Mouse (Mus musculus) ES-E14 (cell line): ENCODE data around the gene Racgap1. TPM values are rescaled to one million over a fixed set of nuclear protein-coding genes. Genes with fewer than 3 reads are reported as not detected.

Experiments used
- DNase-seq: peaks from one replicate; pipeline ENCODE4 v3.0.0-alpha.2; 2013; ENCODE audit warnings: low read depth, low spot score
- H3K27ac ChIP-seq: 2 replicates; pipeline ENCODE4 v1.5.1; 2012; ENCODE audit warnings: low read depth, mild to moderate bottlenecking, low read length, moderate library complexity, mixed read lengths; ENCODE audit not compliant: poor library complexity, insufficient read depth, severe bottlenecking
- H3K36me3 ChIP-seq: 2 replicates; pipeline ENCODE4 v1.6.1; 2012; ENCODE audit warnings: mild to moderate bottlenecking, low read length, moderate library complexity, mixed read lengths; ENCODE audit not compliant: control insufficient read depth, poor library complexity, insufficient read depth, severe bottlenecking
- H3K4me1 ChIP-seq, 2 experiments: fragments of 150-350 bp in 1 of 2; sonication (generic) in 1 of 2; 2 replicates each; pipeline ENCODE4 v1.6.1; 2012; ENCODE audit warnings: low read length in 2 of 2, mild to moderate bottlenecking in 1 of 2, mixed read lengths in 1 of 2; ENCODE audit not compliant: control insufficient read depth in 2 of 2, insufficient read depth in 2 of 2, poor library complexity in 1 of 2
- H3K4me3 ChIP-seq, 2 experiments: fragments of 150-350 bp in 1 of 2; sonication (generic) in 1 of 2; 2 replicates each; pipeline ENCODE4 v1.5.1; 2012; ENCODE audit warnings: low read length in 2 of 2, low read depth in 1 of 2, mild to moderate bottlenecking in 1 of 2, mixed read lengths in 1 of 2; ENCODE audit not compliant: insufficient read depth in 1 of 2, poor library complexity in 1 of 2, severe bottlenecking in 1 of 2
- H3K9ac ChIP-seq: 2 replicates; pipeline ENCODE4 v1.6.1; 2012; ENCODE audit warnings: low read depth, mild to moderate bottlenecking, low read length, mixed read lengths; ENCODE audit not compliant: poor library complexity, insufficient read depth, severe bottlenecking
- H3K9me3 ChIP-seq: fragments of 150-350 bp; sonication (generic); 2 replicates; pipeline ENCODE4 v1.6.1; 2012; ENCODE audit warnings: low read depth, mild to moderate bottlenecking, low read length; ENCODE audit not compliant: control insufficient read depth, insufficient read depth
- CHD2 ChIP-seq: IDR thresholded peaks from 2 replicates; pipeline ENCODE4 v1.6.1; 2014; ENCODE audit warnings: mild to moderate bottlenecking, low read depth, low read length, inconsistent platforms
- HCFC1 ChIP-seq: IDR thresholded peaks from 2 replicates; pipeline ENCODE4 v1.6.1; 2012; ENCODE audit warnings: low read length, inconsistent platforms, borderline replicate concordance; ENCODE audit not compliant: insufficient read depth
- MAFK ChIP-seq: IDR thresholded peaks from 2 replicates; pipeline ENCODE4 v1.6.1; 2014; ENCODE audit warnings: mild to moderate bottlenecking, low read depth, low read length, inconsistent platforms; ENCODE audit not compliant: insufficient read depth
- ZC3H11A ChIP-seq: IDR thresholded peaks from 2 replicates; pipeline ENCODE4 v1.6.1; 2012; ENCODE audit warnings: low read depth, mild to moderate bottlenecking, inconsistent platforms, low read length, borderline replicate concordance
- ZNF384 ChIP-seq: IDR thresholded peaks from 2 replicates; pipeline ENCODE4 v1.6.1; 2012; ENCODE audit warnings: low read depth, low read length, inconsistent platforms
- in situ Hi-C, 2 experiments: fragments of 600-800 bp; cut with MboI; formaldehyde crosslinking; loops; one replicate each; pipeline ENCODE4 v1.15.1; 2025; ENCODE audit warnings: low sequenced_read_pairs in 2 of 2, inconsistent platforms in 1 of 2; ENCODE audit not compliant: unreplicated experiment in 2 of 2
- total RNA-seq: library from RNA; depleted of rRNA; stranded (reverse); fragments of 300-350 nt; gene quantifications from 2 replicates; pipeline ENCODE4 v1.2.3, GENCODE M21; 2012

The Racgap1 gene
- total RNA-seq, 1 experiment, result 127 TPM

GRCm38 (mm10) chr15:99606515-99606914 is 44.9 kb downstream of the Racgap1 start:
- Histone ChIP-seq H3K4me3 (no peak overlapping the region), H3K27ac (peak overlapping the region; percentile 25; the same call in 1 of the 2 replicates)
- in situ Hi-C loops, result no loop called here

DNA sequence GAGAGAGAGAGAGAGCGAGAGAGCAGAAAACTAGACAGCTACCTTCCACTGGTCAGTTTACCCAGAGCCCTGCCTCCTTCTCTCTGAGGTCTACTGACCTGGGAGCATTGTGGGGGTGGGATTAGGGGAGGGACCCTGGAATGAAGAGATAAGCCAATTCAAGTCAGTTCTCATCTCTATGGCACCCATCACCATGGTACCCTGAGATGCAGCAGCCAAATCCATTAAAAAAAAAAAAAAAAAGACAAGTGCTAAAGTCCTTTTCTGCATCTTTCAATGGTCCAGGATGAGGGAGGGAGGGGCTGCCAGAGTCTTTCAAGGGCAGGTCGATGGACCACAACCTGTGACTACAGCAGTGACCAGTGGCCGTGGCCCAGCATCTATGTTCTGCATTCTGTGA is 45.9 kb downstream of the Racgap1 start:
- Histone ChIP-seq H3K4me3 (no peak overlapping the region), H3K27ac (no peak overlapping the region), H3K9me3 (no peaks in the 10 kb centered on the region), H3K9ac (no peak overlapping the region), H3K4me1 (peaks cover 1 to 22% of the 10 kb centered on the region in 2 experiments; a peak in 2 of 4 replicates), H3K36me3 (no peaks in the 10 kb centered on the region)
- in situ Hi-C loops, result no loop called here
- no peak for DNase-seq
- TF ChIP-seq ZNF384 (no peak), HCFC1 (no peak), CHD2 (no peak), ZC3H11A (no peak), MAFK (no peak)

More at GRCm38 (mm10) chr15:99606515-99606914, 44.9 kb downstream of the Racgap1 start:
- no peaks in the 10 kb centered on the region for H3K36me3 ChIP-seq
- H3K9me3 ChIP-seq, result no peaks in the 10 kb centered on the region
- no peak for DNase-seq
- H3K4me1 ChIP-seq, result peaks cover 1 to 18% of the 10 kb centered on the region in 2 experiments; a peak in 2 of 4 replicates
- TF ChIP-seq ZNF384 (no peak), ZC3H11A (no peak), HCFC1 (no peak), MAFK (no peak), CHD2 (no peak)
- H3K9ac ChIP-seq, result no peak overlapping the region

GRCm38 (mm10) chr15:99603216-99603615 is 48.2 kb downstream of the Racgap1 start:
- in situ Hi-C loops, result no loop called here
- no peaks in the 10 kb centered on the region for H3K36me3 ChIP-seq
- no peak overlapping the region for H3K27ac ChIP-seq
- TF ChIP-seq HCFC1 (no peak), CHD2 (no peak), ZNF384 (no peak), MAFK (no peak), ZC3H11A (no peak)
- H3K9me3 ChIP-seq, result no peaks in the 10 kb centered on the region
- DNase-seq, result no peak
- H3K9ac ChIP-seq, result no peak overlapping the region
- no peak overlapping the region for H3K4me3 ChIP-seq
- H3K4me1 ChIP-seq, result peaks cover 1 to 22% of the 10 kb centered on the region in 2 experiments; a peak in 2 of 4 replicates

DNA sequence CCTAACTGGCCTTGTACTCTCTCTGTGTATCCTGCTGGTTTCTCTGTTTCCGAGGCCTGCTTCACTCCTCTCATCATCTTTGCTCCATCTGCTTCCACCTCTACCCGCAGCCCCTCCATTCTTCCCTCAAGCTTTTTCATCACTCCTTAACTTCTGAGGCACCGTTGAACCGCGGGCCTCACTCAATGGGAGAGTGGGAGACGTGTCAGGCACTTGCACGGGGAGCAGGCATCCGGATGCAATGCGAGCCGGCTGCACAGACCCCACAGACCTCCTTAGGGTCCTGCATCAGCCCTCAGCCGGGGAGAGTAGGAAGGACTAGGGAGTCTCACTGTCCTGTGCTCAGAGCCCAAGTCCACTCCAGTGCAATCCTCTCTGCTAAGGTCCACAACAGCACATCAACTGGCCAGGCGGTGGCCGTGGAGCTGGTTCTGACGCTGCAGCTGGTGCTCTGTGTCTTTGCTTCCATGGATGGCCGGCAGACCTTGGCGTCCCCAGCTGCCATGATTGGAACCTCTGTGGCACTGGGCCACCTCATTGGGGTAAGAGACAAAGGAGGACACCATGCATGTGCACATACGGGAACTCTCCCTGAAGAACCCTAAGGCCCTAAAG is 49.1 kb downstream of the Racgap1 start:
- no peaks in the 10 kb centered on the region for H3K9me3 ChIP-seq
- in situ Hi-C loops, result no loop called here
- no peaks in the 10 kb centered on the region for H3K36me3 ChIP-seq
- H3K4me1 ChIP-seq, result peaks cover 1 to 22% of the 10 kb centered on the region in 2 experiments; a peak in 2 of 4 replicates
- no peak overlapping the region for H3K27ac ChIP-seq
- H3K9ac ChIP-seq, result no peak overlapping the region
- H3K4me3 ChIP-seq, result peak overlapping the region; percentile 11 to 45; a peak in 2 of 4 replicates
- no peak for DNase-seq
- no peak for TF ChIP-seq ZC3H11A
- no peak for TF ChIP-seq HCFC1
- TF ChIP-seq CHD2, result no peak
- TF ChIP-seq MAFK, result no peak
- TF ChIP-seq ZNF384, result no peak

GRCm38 (mm10) chr15:99601823-99602120 is 49.7 kb downstream of the Racgap1 start:
- no peaks in the 10 kb centered on the region for H3K9me3 ChIP-seq
- peak overlapping the region; percentile 31; the same call in 1 of the 2 replicates for H3K9ac ChIP-seq
- H3K27ac ChIP-seq, result no peak overlapping the region
- DNase-seq, result no peak
- peak overlapping the region in 1 of 2 experiments; percentile 38; a peak in 1 of 4 replicates for H3K4me3 ChIP-seq
- no peak for TF ChIP-seq MAFK
- no peak for TF ChIP-seq ZNF384
- TF ChIP-seq HCFC1, result no peak
- TF ChIP-seq CHD2, result no peak
- TF ChIP-seq ZC3H11A, result no peak
- H3K36me3 ChIP-seq, result no peaks in the 10 kb centered on the region
- in situ Hi-C loops, result no loop called here
- H3K4me1 ChIP-seq, result peaks cover 1 to 24% of the 10 kb centered on the region in 2 experiments; a peak in 2 of 4 replicates
